Mouse (Mus musculus) intestine, embryonic 16.5 days (tissue): ENCODE data around the gene Ddx47. TPM values are rescaled to one million over a fixed set of nuclear protein-coding genes. Genes with fewer than 3 reads are reported as not detected.

Experiments
- ATAC-seq: fragments of 200-750 bp; cut with Nextera tagmentation; 2 replicates; pipeline ENCODE4 v1.8.0; 2017; ENCODE audit warnings: moderate TSS enrichment, moderate library complexity
- H3K27ac ChIP-seq: fragments of 300-500 bp; sonication (generic); 2 replicates; pipeline ENCODE4 v1.5.1; 2014; ENCODE audit warnings: mild to moderate bottlenecking, low read length
- H3K27me3 ChIP-seq: fragments of 300-500 bp; sonication (generic); replicated peaks from 2 replicates; pipeline ENCODE4 v1.6.1; 2014; ENCODE audit warnings: low read length, control low read depth, mixed read lengths; ENCODE audit not compliant: control insufficient read depth, insufficient read depth
- H3K36me3 ChIP-seq: fragments of 300-500 bp; sonication (generic); 2 replicates; pipeline ENCODE4 v1.6.1; 2014; ENCODE audit warnings: low read length, control low read depth; ENCODE audit not compliant: control insufficient read depth, insufficient read depth
- H3K4me1 ChIP-seq: fragments of 300-500 bp; sonication (generic); 2 replicates; pipeline ENCODE4 v1.6.1; 2014; ENCODE audit warnings: low read length, control low read depth, mixed read lengths; ENCODE audit not compliant: control insufficient read depth, insufficient read depth
- H3K4me2 ChIP-seq: fragments of 300-500 bp; sonication (generic); 2 replicates; pipeline ENCODE4 v1.6.1; 2014; ENCODE audit warnings: low read depth, low read length, control low read depth
- H3K4me3 ChIP-seq: fragments of 300-500 bp; sonication (generic); 2 replicates; pipeline ENCODE4 v1.5.1; 2014; ENCODE audit warnings: mild to moderate bottlenecking, low read length
- H3K9ac ChIP-seq: fragments of 300-500 bp; sonication (generic); 2 replicates; pipeline ENCODE4 v1.6.1; 2014; ENCODE audit warnings: low read depth, low read length
- H3K9me3 ChIP-seq: fragments of 300-500 bp; sonication (generic); 2 replicates; pipeline ENCODE4 v1.6.1; 2016; ENCODE audit warnings: low read length, control low read depth; ENCODE audit not compliant: control insufficient read depth
- WGBS: fragments of 180-500 bp; shearing (Covaris S2); extraction: QIAGEN DNeasy Blood & Tissue Kit; methylation state at CpG from one replicate; pipeline ENCODE4 v1.1.7; 2014; 5-methylcytosine and 5-hydroxymethylcytosine counted together
- polyA plus RNA-seq: library from polyadenylated mRNA; unstranded; fragments of >200 nt; fragmentation: Nextera tagmentation; extraction: Ambion mirVana; gene quantifications from 2 replicates; pipeline ENCODE4 v1.2.1, GENCODE M21; 2015

Gene Ddx47
- polyA plus RNA-seq, 1 experiment from 2014 or later = 95.1 TPM

GRCm38 (mm10) chr6:134981231-134982062 is 30.0 kb upstream of the Ddx47 start, which contains the start of gene Apold1:
Gene Apold1, plus strand, starts transcription at chr6:134981718.
- Histone ChIP-seq H3K4me2 (no peak within 1 kb of the TSS), H3K27me3 (no peaks in the 10 kb centered on the region), H3K27ac (no peak within 1 kb of the TSS), H3K36me3 (no peaks in the 10 kb centered on the region), H3K9me3 (no peaks in the 10 kb centered on the region), H3K4me3 (peak within 1 kb of the TSS; percentile 2; the same call in 1 of the 2 replicates), H3K4me1 (peaks cover 5% of the 10 kb centered on the region; the same call in 1 of the 2 replicates), H3K9ac (no peak within 1 kb of the TSS)
- 48% methylated on average over 22 of the region's 22 CpGs for WGBS
- ATAC-seq = no peak

- no peaks in the 10 kb centered on the region for H3K36me3 ChIP-seq
- H3K9ac ChIP-seq = peak overlapping the region; percentile 76
- peak overlapping the region; percentile 93 for H3K4me2 ChIP-seq
- H3K9me3 ChIP-seq = no peaks in the 10 kb centered on the region
- no peaks in the 10 kb centered on the region for H3K27me3 ChIP-seq
- WGBS = 3% methylated on average over 61 of the region's 62 CpGs
- peak overlapping the region; percentile 65 for H3K4me3 ChIP-seq
- peak; percentile 87 for ATAC-seq
- peaks cover 5% of the 10 kb centered on the region; the same call in 1 of the 2 replicates for H3K4me1 ChIP-seq
- H3K27ac ChIP-seq = no peak overlapping the region; the same call in 1 of the 2 replicates
Measured at GRCm38 (mm10) chr6:134983529-134984370, 27.7 kb upstream of the Ddx47 start.

- no peaks in the 10 kb centered on the region for H3K9me3 ChIP-seq
- no peak overlapping the region; the same call in 1 of the 2 replicates for H3K4me3 ChIP-seq
- H3K4me2 ChIP-seq = no peak overlapping the region
- 66% methylated on average over 3 of the region's 3 CpGs for WGBS
- H3K27ac ChIP-seq = no peak overlapping the region
- peak; percentile 70 for ATAC-seq
- H3K4me1 ChIP-seq = peaks cover 5% of the 10 kb centered on the region; the same call in 1 of the 2 replicates
- no peak overlapping the region for H3K9ac ChIP-seq
- no peaks in the 10 kb centered on the region for H3K27me3 ChIP-seq
- no peaks in the 10 kb centered on the region for H3K36me3 ChIP-seq
Measured at GRCm38 (mm10) chr6:134984748-134985147, 26.7 kb upstream of the Ddx47 start.

- Histone ChIP-seq H3K4me3 (no peak overlapping the region), H3K4me1 (peaks cover 5% of the 10 kb centered on the region; the same call in 1 of the 2 replicates), H3K27me3 (no peaks in the 10 kb centered on the region), H3K27ac (no peak overlapping the region), H3K9ac (no peak overlapping the region), H3K4me2 (no peak overlapping the region), H3K36me3 (no peaks in the 10 kb centered on the region), H3K9me3 (no peaks in the 10 kb centered on the region)
- WGBS = 76% methylated on average over 9 of the region's 9 CpGs
- ATAC-seq = no peak
Measured at GRCm38 (mm10) chr6:134988377-134988776, 23.0 kb upstream of the Ddx47 start.

- Histone ChIP-seq H3K4me2 (no peak overlapping the region), H3K4me3 (no peak overlapping the region), H3K4me1 (no peaks in the 10 kb centered on the region; the same call in 1 of the 2 replicates), H3K9ac (no peak overlapping the region), H3K9me3 (no peaks in the 10 kb centered on the region), H3K27me3 (no peaks in the 10 kb centered on the region), H3K27ac (no peak overlapping the region), H3K36me3 (no peaks in the 10 kb centered on the region)
- ATAC-seq = no peak
- 75% methylated on average over 6 of the region's 6 CpGs for WGBS
Measured at GRCm38 (mm10) chr6:134990674-134991073, 20.7 kb upstream of the Ddx47 start.

GRCm38 (mm10) chr6:134994031-134994651 is 17.3 kb upstream of the Ddx47 start:
- 55% methylated on average over 12 of the region's 12 CpGs for WGBS
- peak; percentile 73 for ATAC-seq

GRCm38 (mm10) chr6:134994985-134995384 is 16.4 kb upstream of the Ddx47 start:
- Histone ChIP-seq H3K9me3 (no peaks in the 10 kb centered on the region), H3K4me3 (no peak overlapping the region), H3K9ac (no peak overlapping the region), H3K27me3 (no peaks in the 10 kb centered on the region), H3K4me2 (no peak overlapping the region), H3K4me1 (no peaks in the 10 kb centered on the region; the same call in 1 of the 2 replicates), H3K36me3 (no peaks in the 10 kb centered on the region), H3K27ac (no peak overlapping the region)
- 0 out of 2 replicates have a peak, but pooled peaks have one; percentile 9 for ATAC-seq
- 78% methylated on average over 8 of the region's 8 CpGs for WGBS

More at GRCm38 (mm10) chr6:134994031-134994651, 17.3 kb upstream of the Ddx47 start:
- Histone ChIP-seq H3K4me2 (no peak overlapping the region), H3K4me1 (no peaks in the 10 kb centered on the region; the same call in 1 of the 2 replicates), H3K4me3 (no peak overlapping the region), H3K9ac (no peak overlapping the region), H3K36me3 (no peaks in the 10 kb centered on the region), H3K27ac (0 out of 2 replicates have a peak overlapping the region, but pooled peaks have one; percentile 2), H3K9me3 (no peaks in the 10 kb centered on the region), H3K27me3 (no peaks in the 10 kb centered on the region)

GRCm38 (mm10) chr6:134996918-134997317 is 14.5 kb upstream of the Ddx47 start:
- no peaks in the 10 kb centered on the region for H3K27me3 ChIP-seq
- no peak overlapping the region for H3K4me2 ChIP-seq
- H3K27ac ChIP-seq = no peak overlapping the region
- WGBS = 94% methylated on average over 2 of the region's 2 CpGs
- no peak overlapping the region for H3K4me3 ChIP-seq
- H3K9me3 ChIP-seq = no peaks in the 10 kb centered on the region
- H3K4me1 ChIP-seq = no peaks in the 10 kb centered on the region; the same call in 1 of the 2 replicates
- no peaks in the 10 kb centered on the region for H3K36me3 ChIP-seq
- H3K9ac ChIP-seq = no peak overlapping the region
- no peak for ATAC-seq
